Mouse (Mus musculus): ENCODE data around the gene Mecom.

- TF ChIP-seq POLR2A (IDR thresholded peaks at IDR 0.05; ENCODE audit: low read depth, low read length), result no peak
- TF ChIP-seq CTCF (conservative IDR thresholded peaks at IDR 0.05 in 1 of 2, IDR thresholded peaks at IDR 0.05 in 1 of 2; ENCODE audit: low read depth in 2 of 2, low read length in 2 of 2), result no peak
- TF ChIP-seq RAD21 (IDR thresholded peaks at IDR 0.05; ENCODE audit: low read depth, low read length), result no peak
- TF ChIP-seq CHD1 (IDR thresholded peaks at IDR 0.05; ENCODE audit: low read depth, low read length), result no peak
- no peak for TF ChIP-seq USF1 (IDR thresholded peaks at IDR 0.05; ENCODE audit: low read depth, low read length)
- no peak for TF ChIP-seq MAX (IDR thresholded peaks at IDR 0.05; ENCODE audit: low read length)
- no peak for TF ChIP-seq SMC3 (IDR thresholded peaks at IDR 0.05; ENCODE audit: low read depth, low read length)
- no peak for TF ChIP-seq ZKSCAN1 (IDR thresholded peaks at IDR 0.05; ENCODE audit: borderline replicate concordance, low read depth, low read length)
- no peak for TF ChIP-seq ZC3H11A (IDR thresholded peaks at IDR 0.05; ENCODE audit: low read depth, low read length)
- TF ChIP-seq E2F4 (IDR thresholded peaks at IDR 0.05; ENCODE audit: insufficient replicate concordance, low read depth, low read length), result no peak
- TF ChIP-seq EP300 (IDR thresholded peaks at IDR 0.05; ENCODE audit: low read length), result no peak
Measured at GRCm38 (mm10) chr3:30256896-30257295, 290.9 kb downstream of the Mecom start.

All from CH12.LX (cell line).